Mouse (Mus musculus) C2C12 (cell line): ENCODE measurements around the gene Prkg1.

Experiments used
- CEBPB ChIP-seq: IDR thresholded peaks from one replicate; pipeline ENCODE4 v1.6.1; 2011; ENCODE audit warnings: low read depth, mild to moderate bottlenecking, control low read depth, moderate library complexity
- CTCF ChIP-seq: IDR thresholded peaks from one replicate; pipeline ENCODE4 v1.5.1; 2011; ENCODE audit not compliant: control insufficient read depth, insufficient read depth, insufficient read length
- FOSL1 ChIP-seq: IDR thresholded peaks from one replicate; pipeline ENCODE4 v1.8.0; 2011; ENCODE audit warnings: mild to moderate bottlenecking, low read length; ENCODE audit not compliant: poor library complexity, insufficient read depth, severe bottlenecking
- MAX ChIP-seq: IDR thresholded peaks from one replicate; pipeline ENCODE4 v1.6.1; 2011; ENCODE audit warnings: mild to moderate bottlenecking, control low read depth
- MYOD1 ChIP-seq: IDR thresholded peaks from one replicate; pipeline ENCODE4 v1.6.1; 2011; ENCODE audit warnings: low read depth; ENCODE audit not compliant: control insufficient read depth, insufficient read length
- MYOG ChIP-seq: IDR thresholded peaks from one replicate; pipeline ENCODE4 v1.6.1; 2011; ENCODE audit not compliant: control insufficient read depth, insufficient read length; ENCODE audit errors: extremely low read depth
- USF1 ChIP-seq: IDR thresholded peaks from one replicate; pipeline ENCODE4 v1.6.1; 2011; ENCODE audit warnings: low read depth, mild to moderate bottlenecking, control low read depth, moderate library complexity

DNA sequence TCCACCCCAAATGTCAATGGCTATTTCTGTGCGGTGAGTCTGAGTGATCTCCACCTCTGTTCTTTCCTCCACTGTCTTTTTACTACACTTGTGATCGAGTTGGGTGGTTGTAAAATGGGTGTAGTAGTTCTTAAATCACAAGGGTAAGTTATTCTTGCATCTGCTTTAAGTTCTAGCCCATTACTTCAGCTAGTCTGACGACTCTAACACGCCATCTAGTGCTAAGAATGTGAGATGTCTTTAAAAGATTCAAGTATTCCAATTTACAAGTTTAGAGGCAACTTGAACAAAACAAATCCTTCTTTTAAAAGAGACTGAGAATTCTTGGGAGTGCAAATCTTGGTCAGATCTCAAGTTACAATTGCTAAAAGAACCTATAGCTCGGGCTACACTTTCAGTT, 46.5 kb upstream of the Prkg1 start:
- TF ChIP-seq CTCF (no peak), MYOG (no peak), MAX (no peak), USF1 (no peak), CEBPB (no peak), MYOD1 (no peak), FOSL1 (no peak)
